Mouse (Mus musculus): Measurements from ENCODE around the gene Kif3c. TPM values are rescaled to one million over a fixed set of nuclear protein-coding genes. Genes with fewer than 3 reads are reported as not detected.

Kif3c gene
- polyA plus RNA-seq, 1 experiment from 2014 or later, result 18.4 TPM

GRCm38 (mm10) chr12:3425375-3426341 lies 60.7 kb downstream of the Kif3c start:
- WGBS, result 41% methylated on average over 15 of the region's 15 CpGs
- Histone ChIP-seq H3K9me3 (no peaks in the 10 kb centered on the region), H3K9ac (peak overlapping the region; percentile 58), H3K4me3 (peak overlapping the region; percentile 96), H3K36me3 (peaks cover 18% of the 10 kb centered on the region; the same call in 1 of the 2 replicates), H3K27ac (peak overlapping the region; percentile 98), H3K4me2 (peak overlapping the region; percentile 60), H3K27me3 (no peaks in the 10 kb centered on the region), H3K4me1 (peaks cover 20% of the 10 kb centered on the region)
- ATAC-seq (ENCODE audit: insufficient number of reproducible peaks, insufficient read depth, low FRiP score, low TSS enrichment, low read depth), result no peak

GRCm38 (mm10) chr12:3426530-3427034 lies 61.6 kb downstream of the Kif3c start, which contains the start of gene Asxl2:
Asxl2 (plus strand) TSS chr12:3426857.
- peak within 1 kb of the TSS; percentile 96 for H3K4me3 ChIP-seq
- H3K27me3 ChIP-seq, result no peaks in the 10 kb centered on the region
- H3K9ac ChIP-seq, result peak within 1 kb of the TSS; percentile 95
- H3K4me1 ChIP-seq, result peaks cover 20% of the 10 kb centered on the region
- ATAC-seq (ENCODE audit: insufficient number of reproducible peaks, insufficient read depth, low FRiP score, low TSS enrichment, low read depth), result peak; percentile 93
- H3K4me2 ChIP-seq, result peak within 1 kb of the TSS; percentile 60
- WGBS, result under 1% methylated on average over 53 of the region's 53 CpGs
- peaks cover 12% of the 10 kb centered on the region; the same call in 1 of the 2 replicates for H3K36me3 ChIP-seq
- no peaks in the 10 kb centered on the region for H3K9me3 ChIP-seq
- H3K27ac ChIP-seq, result peak within 1 kb of the TSS; percentile 98

GRCm38 (mm10) chr12:3427067-3427889 lies 62.3 kb downstream of the Kif3c start:
- H3K9ac ChIP-seq, result peak overlapping the region; percentile 95
- under 1% methylated on average over 58 of the region's 65 CpGs for WGBS
- no peaks in the 10 kb centered on the region for H3K9me3 ChIP-seq
- H3K4me2 ChIP-seq, result peak overlapping the region; percentile 60
- H3K4me3 ChIP-seq, result peak overlapping the region; percentile 96
- peak overlapping the region; percentile 98 for H3K27ac ChIP-seq
- H3K4me1 ChIP-seq, result peaks cover 20% of the 10 kb centered on the region
- no peaks in the 10 kb centered on the region for H3K27me3 ChIP-seq
- peaks cover 7% of the 10 kb centered on the region; the same call in 1 of the 2 replicates for H3K36me3 ChIP-seq
- peak; percentile 58; the same call in 1 of the 2 replicates for ATAC-seq (ENCODE audit: insufficient number of reproducible peaks, insufficient read depth, low FRiP score, low TSS enrichment, low read depth)

- ATAC-seq (ENCODE audit: insufficient number of reproducible peaks, insufficient read depth, low FRiP score, low TSS enrichment, low read depth), result no peak
- Histone ChIP-seq H3K9me3 (no peaks in the 10 kb centered on the region), H3K27ac (0 out of 2 replicates have a peak overlapping the region, but pooled peaks have one; percentile 98), H3K27me3 (no peaks in the 10 kb centered on the region), H3K4me1 (peaks cover 20% of the 10 kb centered on the region), H3K9ac (peak overlapping the region; percentile 95; the same call in 1 of the 2 replicates), H3K4me3 (peak overlapping the region; percentile 96), H3K4me2 (peak overlapping the region; percentile 60), H3K36me3 (no peaks in the 10 kb centered on the region)
- WGBS, result 70% methylated on average over 11 of the region's 11 CpGs
These were observed 63.2 kb downstream of the Kif3c start for GRCm38 (mm10) chr12:3427891-3428775.

- WGBS, result 86% methylated on average over 2 of the region's 2 CpGs
- Histone ChIP-seq H3K4me3 (no peak overlapping the region), H3K9me3 (no peaks in the 10 kb centered on the region), H3K4me2 (no peak overlapping the region), H3K36me3 (peaks cover 7% of the 10 kb centered on the region; the same call in 1 of the 2 replicates), H3K9ac (no peak overlapping the region), H3K4me1 (peaks cover 12% of the 10 kb centered on the region), H3K27me3 (no peaks in the 10 kb centered on the region), H3K27ac (no peak overlapping the region)
- no peak for ATAC-seq (ENCODE audit: insufficient number of reproducible peaks, insufficient read depth, low FRiP score, low TSS enrichment, low read depth)
These were observed 64.9 kb downstream of the Kif3c start for GRCm38 (mm10) chr12:3429681-3430442.

- H3K4me2 ChIP-seq, result no peak overlapping the region
- no peak overlapping the region for H3K9ac ChIP-seq
- ATAC-seq (ENCODE audit: insufficient number of reproducible peaks, insufficient read depth, low FRiP score, low TSS enrichment, low read depth), result no peak
- peaks cover 8% of the 10 kb centered on the region for H3K4me1 ChIP-seq
- H3K4me3 ChIP-seq, result no peak overlapping the region
- no peaks in the 10 kb centered on the region for H3K27me3 ChIP-seq
- peaks cover 7% of the 10 kb centered on the region; the same call in 1 of the 2 replicates for H3K36me3 ChIP-seq
- no peak overlapping the region for H3K27ac ChIP-seq
- no peaks in the 10 kb centered on the region for H3K9me3 ChIP-seq
These were observed 65.5 kb downstream of the Kif3c start for GRCm38 (mm10) chr12:3430443-3430753.

- Histone ChIP-seq H3K4me3 (no peak overlapping the region), H3K4me1 (peaks cover 5% of the 10 kb centered on the region; the same call in 1 of the 2 replicates), H3K27me3 (no peaks in the 10 kb centered on the region), H3K9me3 (no peaks in the 10 kb centered on the region), H3K9ac (no peak overlapping the region), H3K27ac (no peak overlapping the region), H3K36me3 (peaks cover 7% of the 10 kb centered on the region; the same call in 1 of the 2 replicates), H3K4me2 (no peak overlapping the region)
- ATAC-seq (ENCODE audit: insufficient number of reproducible peaks, insufficient read depth, low FRiP score, low TSS enrichment, low read depth), result no peak
These were observed 66.1 kb downstream of the Kif3c start for GRCm38 (mm10) chr12:3430985-3431384.

GRCm38 (mm10) chr12:3433736-3434135 lies 68.8 kb downstream of the Kif3c start:
- Histone ChIP-seq H3K36me3 (peaks cover 15% of the 10 kb centered on the region), H3K9me3 (no peaks in the 10 kb centered on the region), H3K4me1 (no peaks in the 10 kb centered on the region), H3K4me3 (no peak overlapping the region), H3K27me3 (no peaks in the 10 kb centered on the region), H3K9ac (no peak overlapping the region), H3K27ac (no peak overlapping the region), H3K4me2 (no peak overlapping the region)
- no peak for ATAC-seq (ENCODE audit: insufficient number of reproducible peaks, insufficient read depth, low FRiP score, low TSS enrichment, low read depth)
- WGBS, result 69% methylated on average over 1 of the region's 1 CpGs

- WGBS, result 94% methylated on average over 5 of the region's 5 CpGs
- no peak for ATAC-seq (ENCODE audit: insufficient number of reproducible peaks, insufficient read depth, low FRiP score, low TSS enrichment, low read depth)
- H3K27me3 ChIP-seq, result no peaks in the 10 kb centered on the region
- peaks cover 15% of the 10 kb centered on the region for H3K36me3 ChIP-seq
- no peak overlapping the region for H3K9ac ChIP-seq
- H3K9me3 ChIP-seq, result no peaks in the 10 kb centered on the region
- peaks cover 3% of the 10 kb centered on the region; the same call in 1 of the 2 replicates for H3K4me1 ChIP-seq
- H3K27ac ChIP-seq, result no peak overlapping the region
- H3K4me2 ChIP-seq, result no peak overlapping the region
- no peak overlapping the region for H3K4me3 ChIP-seq
These were observed 71.5 kb downstream of the Kif3c start for GRCm38 (mm10) chr12:3436446-3436845.

GRCm38 (mm10) chr12:3437815-3438214 lies 72.9 kb downstream of the Kif3c start:
- no peak overlapping the region for H3K4me2 ChIP-seq
- peaks cover 16% of the 10 kb centered on the region for H3K36me3 ChIP-seq
- WGBS, result 94% methylated on average over 1 of the region's 1 CpGs
- no peaks in the 10 kb centered on the region for H3K27me3 ChIP-seq
- H3K9ac ChIP-seq, result no peak overlapping the region
- H3K9me3 ChIP-seq, result no peaks in the 10 kb centered on the region
- H3K4me1 ChIP-seq, result peaks cover 3% of the 10 kb centered on the region; the same call in 1 of the 2 replicates
- H3K4me3 ChIP-seq, result no peak overlapping the region
- no peak overlapping the region for H3K27ac ChIP-seq
- ATAC-seq (ENCODE audit: insufficient number of reproducible peaks, insufficient read depth, low FRiP score, low TSS enrichment, low read depth), result no peak

Data from embryonic facial prominence, embryonic 13.5 days (tissue).